Mouse (Mus musculus) liver, embryonic 14 days (tissue): Measurements from ENCODE around the gene Hykk. TPM values are rescaled to one million over a fixed set of nuclear protein-coding genes. Genes with fewer than 3 reads are reported as not detected.

Experiments
- polyA plus RNA-seq: library from polyadenylated mRNA; depleted of rRNA; stranded (reverse); fragments of >200 nt; gene quantifications from 2 replicates; pipeline ENCODE4 v1.2.3, GENCODE M21; 2012; rRNA removed

The Hykk gene
- polyA plus RNA-seq, result 0.74 and 0.95 TPM in 2 replicates

GRCm38 (mm10) chr9:54917010-54917677 is at the start of gene Hykk:
TSS of gene Hykk (plus strand) at chr9:54917283.

GRCm38 (mm10) chr9:54950575-54951321 is 33.7 kb downstream of the Hykk start, which contains the start of the genes Psma4 and AY074887:
TSS of gene Psma4 (plus strand) at chr9:54950790.
TSS of gene AY074887 (minus strand) at chr9:54950998.

GRCm38 (mm10) chr9:54980674-54981073 is 63.6 kb downstream of the Hykk start, which contains the start of gene Chrna5:
TSS of gene Chrna5 (plus strand) at chr9:54980880.

Other genes with a start within 250 kb of the Hykk start
- gene Dnaja4, start 218.4 kb upstream of the Hykk start, polyA plus RNA-seq, result 14.3 and 16.6 TPM in 2 replicates
- gene Wdr61, start 182.8 kb upstream of the Hykk start, polyA plus RNA-seq, result 51.7 and 59.8 TPM in 2 replicates
- 0.55 and 1.2 TPM in 2 replicates for gene Crabp1, start 152.5 kb upstream of the Hykk start, polyA plus RNA-seq
- 10.2 and 12.1 TPM in 2 replicates for gene Ireb2, start 53.5 kb upstream of the Hykk start, polyA plus RNA-seq
- 104 and 112 TPM in 2 replicates for gene Psma4, start 33.5 kb downstream of the Hykk start, polyA plus RNA-seq
- gene AY074887, start 33.7 kb downstream of the Hykk start, polyA plus RNA-seq, result not detected in 2 replicates
- gene Chrna5, start 63.6 kb downstream of the Hykk start, polyA plus RNA-seq, result 0.01 and 0.02 TPM in 2 replicates
- gene Chrna3, start 109.3 kb downstream of the Hykk start, polyA plus RNA-seq, result not detected in 2 replicates
- 0.01 TPM in 2 replicates for gene Chrnb4, start 131.5 kb downstream of the Hykk start, polyA plus RNA-seq
- 5.1 and 6.3 TPM in 2 replicates for gene Ube2q2, start 231.6 kb downstream of the Hykk start, polyA plus RNA-seq